Comparison of ENCODE assay signal across 18 mouse cellular contexts in genomic region chr4:139833817-139834401, GRCm38 (mm10). TPM values are rescaled to one million over a fixed set of nuclear protein-coding genes. Genes with fewer than 3 reads are reported as not detected.
DNase-seq lines count a peak whose midpoint lies in the region; ATAC-seq and TF ChIP-seq lines count a peak whose summit lies in the region.
"Had no signal": no experiment of that assay in that cellular context is flagged by ENCODE, and none has a peak within 500 bp of the region (broad histone marks: within the 10 kb centered on the region; RNA-seq: fewer than 3 reads in every experiment).

No protein-coding gene starts in this region.

- H3K4me3 ChIP-seq in heart, postnatal 0 days (ENCODE audit: low read depth, low read length), result peak overlapping the region; percentile 6; the same call in 1 of the 2 replicates
- peak overlapping the region; percentile 37 for H3K4me3 ChIP-seq in embryonic facial prominence, embryonic 12.5 days
- 0 out of 2 replicates have a peak overlapping the region, but pooled peaks have one; percentile 25 for H3K4me3 ChIP-seq in limb, embryonic 14.5 days (replicated peaks; ENCODE audit: low read length)
- H3K4me3 ChIP-seq in neural tube, embryonic 13.5 days, result peak overlapping the region; percentile 39; the same call in 1 of the 2 replicates
- H3K4me3 ChIP-seq in intestine, postnatal 0 days (ENCODE audit: low read depth, low read length), result no peak overlapping the region

- no peak for ATAC-seq in heart, postnatal 0 days (ENCODE audit: insufficient read depth, low read depth)
- ATAC-seq in embryonic facial prominence, embryonic 12.5 days (ENCODE audit: insufficient number of reproducible peaks, insufficient read depth, low FRiP score, low TSS enrichment), result no peak
- no peak for ATAC-seq in limb, embryonic 14.5 days (ENCODE audit: low FRiP score, low read depth)
- ATAC-seq in neural tube, embryonic 13.5 days (ENCODE audit: low read depth), result no peak
- no peak for ATAC-seq in intestine, postnatal 0 days
- ATAC-seq: Patski had no signal

- WGBS in heart, postnatal 0 days, result 7% methylated on average over 17 of the region's 17 CpGs
- 2% methylated on average over 17 of the region's 17 CpGs for WGBS in embryonic facial prominence, embryonic 12.5 days
- WGBS in limb, embryonic 14.5 days, result 8% methylated on average over 17 of the region's 17 CpGs
- 5% methylated on average over 17 of the region's 17 CpGs for WGBS in neural tube, embryonic 13.5 days
- 4% methylated on average over 17 of the region's 17 CpGs for WGBS in intestine, postnatal 0 days

- H3K9me3 ChIP-seq in heart, postnatal 0 days (replicated peaks; ENCODE audit: control insufficient read depth, low read length), result no peaks in the 10 kb centered on the region
- H3K9me3 ChIP-seq in embryonic facial prominence, embryonic 12.5 days, result no peaks in the 10 kb centered on the region
- H3K9me3 ChIP-seq in limb, embryonic 14.5 days (ENCODE audit: control insufficient read depth, low read length), result no peaks in the 10 kb centered on the region
- no peaks in the 10 kb centered on the region for H3K9me3 ChIP-seq in neural tube, embryonic 13.5 days
- H3K9me3 ChIP-seq in intestine, postnatal 0 days (ENCODE audit: control insufficient read depth), result no peaks in the 10 kb centered on the region

- no peak for TF ChIP-seq POLR2A in limb, embryonic 14.5 days (IDR thresholded peaks at IDR 0.05; ENCODE audit: borderline replicate concordance, extremely low read depth, insufficient read depth, insufficient read length)

- no peak overlapping the region for H3K4me2 ChIP-seq in heart, postnatal 0 days (ENCODE audit: low read depth, low read length)
- H3K4me2 ChIP-seq in embryonic facial prominence, embryonic 12.5 days (replicated peaks), result peak overlapping the region; percentile 44
- H3K4me2 ChIP-seq in limb, embryonic 14.5 days (replicated peaks; ENCODE audit: low read depth, low read length, severe bottlenecking), result no peak overlapping the region
- peak overlapping the region; percentile 58 for H3K4me2 ChIP-seq in neural tube, embryonic 13.5 days
- no peak overlapping the region for H3K4me2 ChIP-seq in intestine, postnatal 0 days (replicated peaks; ENCODE audit: low read depth)

- no peak overlapping the region for H3K9ac ChIP-seq in heart, postnatal 0 days (replicated peaks; ENCODE audit: low read depth, low read length)
- no peak overlapping the region for H3K9ac ChIP-seq in embryonic facial prominence, embryonic 12.5 days
- H3K9ac ChIP-seq in limb, embryonic 14.5 days (ENCODE audit: low read depth, low read length, severe bottlenecking), result no peak overlapping the region
- H3K9ac ChIP-seq in neural tube, embryonic 13.5 days, result no peak overlapping the region
- H3K9ac ChIP-seq in intestine, postnatal 0 days (ENCODE audit: low read depth, low read length), result no peak overlapping the region
- H3K9ac ChIP-seq: liver, embryonic 14.5 days had no signal

- no peak for DNase-seq in heart, postnatal 0 days (ENCODE audit: low spot score)
- no peak for DNase-seq in heart, adult 8-10 months (ENCODE audit: low spot score)
- no peak for DNase-seq in limb, embryonic 14.5 days (ENCODE audit: low spot score)
- DNase-seq in cerebellum, adult 11-12 months, result no peak
- DNase-seq: adrenal gland, adult 8-10 months; cerebellum, postnatal 36 days; heart, postnatal 4 days; kidney, postnatal 25 days; lung, postnatal 36 days; right cerebral cortex, adult 18-20 months; thymus, postnatal 14 days had no signal

- no peak for TF ChIP-seq CTCF in heart, postnatal 0 days (IDR thresholded peaks at IDR 0.05; ENCODE audit: low read depth)
- TF ChIP-seq CTCF in intestine, postnatal 0 days (IDR thresholded peaks at IDR 0.05; ENCODE audit: low read depth), result no peak

- H3K36me3 ChIP-seq in heart, postnatal 0 days (replicated peaks; ENCODE audit: control insufficient read depth, insufficient read depth, low read length), result no peaks in the 10 kb centered on the region
- H3K36me3 ChIP-seq in embryonic facial prominence, embryonic 12.5 days, result no peaks in the 10 kb centered on the region
- H3K36me3 ChIP-seq in limb, embryonic 14.5 days (ENCODE audit: control insufficient read depth, insufficient read depth, low read length), result no peaks in the 10 kb centered on the region
- H3K36me3 ChIP-seq in neural tube, embryonic 13.5 days, result no peaks in the 10 kb centered on the region
- no peaks in the 10 kb centered on the region for H3K36me3 ChIP-seq in intestine, postnatal 0 days (ENCODE audit: control insufficient read depth, insufficient read depth)

- H3K4me1 ChIP-seq in heart, postnatal 0 days (ENCODE audit: control insufficient read depth, insufficient read depth), result no peaks in the 10 kb centered on the region
- H3K4me1 ChIP-seq in embryonic facial prominence, embryonic 12.5 days, result peaks cover 8% of the 10 kb centered on the region
- peaks cover 3% of the 10 kb centered on the region; the same call in 1 of the 2 replicates for H3K4me1 ChIP-seq in limb, embryonic 14.5 days (ENCODE audit: control insufficient read depth, insufficient read depth, low read length)
- H3K4me1 ChIP-seq in neural tube, embryonic 13.5 days (replicated peaks), result peaks cover 94% of the 10 kb centered on the region
- H3K4me1 ChIP-seq in intestine, postnatal 0 days (replicated peaks; ENCODE audit: control insufficient read depth, insufficient read depth, low read length), result no peaks in the 10 kb centered on the region

- H3K27me3 ChIP-seq in heart, postnatal 0 days (ENCODE audit: control insufficient read depth, insufficient read depth, low read length), result peaks cover 99% of the 10 kb centered on the region
- H3K27me3 ChIP-seq in embryonic facial prominence, embryonic 12.5 days, result peaks cover 96% of the 10 kb centered on the region
- peaks cover 94% of the 10 kb centered on the region for H3K27me3 ChIP-seq in limb, embryonic 14.5 days (ENCODE audit: control insufficient read depth, insufficient read depth, low read length)
- H3K27me3 ChIP-seq in neural tube, embryonic 13.5 days, result peaks cover 97% of the 10 kb centered on the region
- peaks cover 95% of the 10 kb centered on the region for H3K27me3 ChIP-seq in intestine, postnatal 0 days (replicated peaks; ENCODE audit: control insufficient read depth, insufficient read depth, low read length)

- TF ChIP-seq EP300 in heart, postnatal 0 days (IDR thresholded peaks at IDR 0.05; ENCODE audit: low read depth), result no peak

- no peak overlapping the region for H3K27ac ChIP-seq in heart, postnatal 0 days (ENCODE audit: low read depth)
- no peak overlapping the region for H3K27ac ChIP-seq in embryonic facial prominence, embryonic 12.5 days
- no peak overlapping the region for H3K27ac ChIP-seq in limb, embryonic 14.5 days (replicated peaks; ENCODE audit: low read depth, low read length)
- H3K27ac ChIP-seq in neural tube, embryonic 13.5 days (replicated peaks), result no peak overlapping the region
- no peak overlapping the region for H3K27ac ChIP-seq in intestine, postnatal 0 days (ENCODE audit: low read depth, low read length)
- H3K27ac ChIP-seq: liver, embryonic 14.5 days had no signal

RNA-seq across cellular contexts. Expression of gene Pax7, which starts 0.6 kb away (rescaled TPM):
- not detected in 2 replicates for total RNA-seq in heart, postnatal 0 days (2014; rRNA removed; ENCODE audit: low replicate concordance)
- not detected in 2 replicates for polyA plus RNA-seq in heart, postnatal 0 days (2015; fragmentation: Nextera tagmentation; extraction: Ambion mirVana)
- not detected for total RNA-seq in heart, adult 8-10 months (2022)
- polyA plus RNA-seq in embryonic facial prominence, embryonic 12.5 days (2016; fragmentation: Nextera tagmentation; extraction: Ambion mirVana), result 1.3 and 1.4 TPM in 2 replicates
- 4.7 and 7.0 TPM in 2 replicates for polyA plus RNA-seq in limb, embryonic 14.5 days (2012; rRNA removed)
- polyA plus RNA-seq in limb, embryonic 14.5 days (2014; fragmentation: Nextera tagmentation; extraction: Ambion mirVana), result 1.0 and 1.9 TPM in 2 replicates
- 0.50 and 0.70 TPM in 2 replicates for polyA plus RNA-seq in neural tube, embryonic 13.5 days (2015; fragmentation: Nextera tagmentation; extraction: Ambion mirVana)
- polyA plus RNA-seq in intestine, postnatal 0 days (2015; fragmentation: Nextera tagmentation; extraction: Ambion mirVana), result not detected in 2 replicates
- total RNA-seq: adrenal gland, adult 8-10 months; granulocyte monocyte progenitor cell, adult 5-6 weeks; heart, postnatal 4 days; left cerebral cortex, adult 18-20 months had no signal
- polyA plus RNA-seq: liver, embryonic 14.5 days; Patski had no signal

Comparison
In these comparisons a context has a peak if more than half of its experiments do, and no peak if none do; other contexts are left out.
1. H3K4me2 ChIP-seq: peak in embryonic facial prominence, embryonic 12.5 days (single experiment) and neural tube, embryonic 13.5 days (single experiment); none in heart, postnatal 0 days (single experiment), limb, embryonic 14.5 days (single experiment) and intestine, postnatal 0 days (single experiment).